Mouse (Mus musculus) E14TG2a.4 (cell line): Measurements from ENCODE around the gene Prm1.

Source experiments
- CTCF ChIP-seq: conservative IDR thresholded peaks from 2 replicates; pipeline ENCODE4 v1.5.1; 2014; ENCODE audit warnings: low read length
- NANOG ChIP-seq: IDR thresholded peaks from 2 replicates; pipeline ENCODE4 v1.6.1; 2014; ENCODE audit warnings: borderline replicate concordance, low read length, mixed read lengths
- POU5F1 ChIP-seq: IDR thresholded peaks from 2 replicates; pipeline ENCODE4 v1.6.1; 2014; ENCODE audit warnings: low read length, borderline replicate concordance

DNA sequence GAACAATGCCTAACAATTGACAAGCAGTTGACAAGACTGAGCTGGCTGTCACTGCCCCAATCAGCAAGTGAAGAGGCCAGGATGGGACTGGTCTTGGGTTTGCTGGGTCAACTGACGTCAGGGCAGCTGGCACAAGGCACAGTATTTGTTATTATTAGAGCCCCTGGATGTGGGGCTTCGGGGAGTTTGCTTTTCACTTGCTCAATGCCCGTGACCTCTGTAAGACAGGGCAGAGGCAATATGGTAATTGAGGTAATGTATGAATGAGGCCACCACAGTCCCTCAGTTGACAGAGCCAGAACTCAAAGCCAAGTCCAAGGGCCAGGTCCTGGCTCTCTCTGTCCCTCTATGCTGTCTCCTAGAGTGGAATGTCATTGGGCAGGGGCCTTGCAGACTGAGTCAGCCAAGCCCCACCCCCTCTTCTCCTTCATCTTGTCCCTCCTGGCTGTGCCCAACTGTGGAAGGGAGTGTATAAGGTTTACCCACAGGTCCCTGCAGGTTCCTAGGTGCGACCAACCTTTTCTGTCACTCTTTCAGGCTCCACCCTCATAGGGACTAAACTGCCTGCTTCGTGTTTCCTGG, 28.0 kb downstream of the Prm1 start:
- TF ChIP-seq CTCF: no peak
- TF ChIP-seq POU5F1: no peak
- no peak for TF ChIP-seq NANOG
